Mouse (Mus musculus): ENCODE measurements at regions not wholly inside any gene's neighbourhood (a gene's known extent, or its start where the extent isn't known, plus 50 kb on each side); places are given as distances from the start of the nearest gene placed in this dataset.
A peak's percentile ranks its signal among the peaks of the same experiment; 100 is the strongest.
"Not testable (repeated sequence)": the region's sequence is repeated elsewhere in the genome, so short reads cannot be mapped to it uniquely, and the experiment has no call there.

- peak in 1 of 2 experiments; percentile 4 for DNase-seq
Observed at GRCm38 (mm10) chr14:89922316-89922715, 1451.1 kb upstream of the Pcdh20 start.

GRCm38 (mm10) chr14:89920586-89920985 is 1449.4 kb upstream of the Pcdh20 start:
- DNase-seq, result not testable (repeated sequence)

GRCm38 (mm10) chr14:89898701-89899227 is 1427.6 kb upstream of the Pcdh20 start:
- DNase-seq, result not testable (repeated sequence)

GRCm38 (mm10) chr14:89898135-89898534 is 1426.9 kb upstream of the Pcdh20 start:
- DNase-seq, result not testable (repeated sequence)

- peak; percentile 67 to 74 for DNase-seq
Observed at GRCm38 (mm10) chr14:89896891-89897290, 1425.7 kb upstream of the Pcdh20 start.
